Mouse (Mus musculus) B cell, adult 67 days (primary cell): ENCODE data around the gene Ndufb3. TPM values are rescaled to one million over a fixed set of nuclear protein-coding genes. Genes with fewer than 3 reads are reported as not detected.

Experiments
- total RNA-seq, 2 experiments: library from RNA; stranded (reverse); gene quantifications; 4 replicates each; pipeline ENCODE4 v1.2.4; 2023

Gene Ndufb3
- 10 to 100 TPM; 39.6 to 43.3 TPM for total RNA-seq

DNA sequence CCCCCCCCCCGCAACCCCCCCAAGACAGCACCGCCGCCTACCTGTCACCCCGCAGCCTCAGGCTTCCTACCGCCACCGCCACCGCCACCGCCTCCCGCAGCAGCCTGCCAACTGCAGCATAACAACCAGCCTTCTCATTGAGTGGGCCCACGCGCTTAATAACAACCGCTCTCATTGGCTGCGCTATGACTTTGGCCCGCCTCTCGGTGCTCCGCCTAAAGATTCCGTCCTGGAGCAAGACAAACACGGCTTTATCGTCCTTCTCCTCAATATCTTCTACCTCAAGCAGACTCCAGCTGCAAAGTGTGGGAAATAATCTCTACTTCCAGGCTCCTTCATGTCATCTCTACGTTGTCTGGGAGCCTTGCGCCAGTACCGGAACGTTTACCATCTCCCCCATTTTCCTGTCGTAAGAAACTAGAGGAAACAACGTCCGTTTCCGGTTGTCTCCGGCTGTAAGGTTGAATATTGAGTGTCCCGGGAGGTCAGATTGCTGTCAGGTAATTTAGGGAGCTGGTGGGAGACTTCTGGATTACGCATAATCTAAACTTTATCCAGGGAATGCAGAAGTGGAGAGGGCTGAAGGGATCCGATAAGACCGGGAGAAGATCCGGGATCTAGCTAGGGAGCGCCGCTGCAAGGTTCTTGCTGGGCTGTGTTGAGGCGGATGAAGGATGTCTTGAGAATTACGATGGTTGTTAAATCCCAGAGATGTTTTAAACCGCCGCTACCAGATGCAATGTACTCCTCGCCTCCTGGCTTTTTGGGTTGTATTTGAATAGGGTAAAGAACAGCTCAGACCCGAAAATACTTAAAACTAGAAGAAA lies at the start of gene Ndufb3, which contains the start of gene Fam126b:
Gene Ndufb3, plus strand, starts transcription at position 214 of the 827 bp plus-strand sequence.
Gene Fam126b, minus strand, starts transcription at position 153 of the 827 bp plus-strand sequence.

Other genes with a start within 250 kb of the Ndufb3 start
- gene Bzw1, start 193.5 kb upstream of the Ndufb3 start, total RNA-seq = 100 to 1,000 TPM; 154 to 174 TPM
- 1,000 to 10,000 TPM; 1,363 to 1,483 TPM for gene Clk1, start 162.3 kb upstream of the Ndufb3 start, total RNA-seq
- gene Nif3l1, start 141.2 kb upstream of the Ndufb3 start, total RNA-seq = 10 to 100 TPM; 15.4 to 16.5 TPM
- 10 to 100 TPM; 23.0 to 34.5 TPM for gene Ppil3, start 140.9 kb upstream of the Ndufb3 start, total RNA-seq
- gene Orc2, start 81.3 kb upstream of the Ndufb3 start, total RNA-seq = 10 to 100 TPM; 26.3 to 26.7 TPM
- 10 to 100 TPM; 14.7 to 30.3 TPM for gene Fam126b, start 61 bp upstream of the Ndufb3 start, total RNA-seq
- not detected for gene Als2cr12, start 109.6 kb downstream of the Ndufb3 start, total RNA-seq
- 100 to 1,000 TPM in 1 of 2 experiments, 10 to 100 TPM in 1; 95.8 to 130 TPM for gene Cflar, start 125.1 kb downstream of the Ndufb3 start, total RNA-seq
- gene Casp8, start 209.0 kb downstream of the Ndufb3 start, total RNA-seq = 10 to 100 TPM; 76.3 to 86.6 TPM